Mouse (Mus musculus) layer of hippocampus, postnatal 36 days (tissue): ENCODE data around the gene Pcnx3. TPM values are rescaled to one million over a fixed set of nuclear protein-coding genes. Genes with fewer than 3 reads are reported as not detected.

Source experiments
- DNase-seq, 2 experiments: peaks; one replicate each; pipeline ENCODE4 v3.0.0; 2022
- total RNA-seq, 2 experiments: library from RNA; stranded (reverse); gene quantifications; 2 replicates each; pipeline ENCODE4 v1.2.3; 2021

Pcnx3 gene
- total RNA-seq, 2 experiments from 2014 or later, result 61.9 to 68.5 TPM

DNA sequence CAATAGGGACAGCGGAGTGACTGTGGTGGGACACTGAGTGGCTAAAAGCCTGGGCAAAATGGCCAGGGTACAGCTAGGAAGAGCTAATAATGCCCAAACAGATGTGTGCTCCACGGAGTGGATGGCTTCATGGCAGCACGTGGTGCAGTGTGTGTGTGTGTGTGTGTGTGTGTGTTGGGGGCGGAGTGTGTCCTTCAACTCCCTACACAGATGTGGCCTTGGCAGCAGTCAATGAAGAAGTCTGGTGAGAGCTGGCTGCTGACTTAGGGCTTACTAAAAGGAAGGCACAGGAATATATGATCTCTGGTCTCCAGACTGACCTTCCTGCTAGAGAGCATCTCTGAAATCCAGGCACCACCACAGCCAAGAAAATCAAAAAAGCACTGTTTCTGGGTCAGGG is 20.3 kb downstream of the Pcnx3 start:
- no peak for DNase-seq

GRCm38 (mm10) chr19:5666386-5666785 is 22.3 kb downstream of the Pcnx3 start:
- DNase-seq, result no peak

- no peak for DNase-seq
Observed at GRCm38 (mm10) chr19:5665465-5665864, 23.2 kb downstream of the Pcnx3 start.

DNA sequence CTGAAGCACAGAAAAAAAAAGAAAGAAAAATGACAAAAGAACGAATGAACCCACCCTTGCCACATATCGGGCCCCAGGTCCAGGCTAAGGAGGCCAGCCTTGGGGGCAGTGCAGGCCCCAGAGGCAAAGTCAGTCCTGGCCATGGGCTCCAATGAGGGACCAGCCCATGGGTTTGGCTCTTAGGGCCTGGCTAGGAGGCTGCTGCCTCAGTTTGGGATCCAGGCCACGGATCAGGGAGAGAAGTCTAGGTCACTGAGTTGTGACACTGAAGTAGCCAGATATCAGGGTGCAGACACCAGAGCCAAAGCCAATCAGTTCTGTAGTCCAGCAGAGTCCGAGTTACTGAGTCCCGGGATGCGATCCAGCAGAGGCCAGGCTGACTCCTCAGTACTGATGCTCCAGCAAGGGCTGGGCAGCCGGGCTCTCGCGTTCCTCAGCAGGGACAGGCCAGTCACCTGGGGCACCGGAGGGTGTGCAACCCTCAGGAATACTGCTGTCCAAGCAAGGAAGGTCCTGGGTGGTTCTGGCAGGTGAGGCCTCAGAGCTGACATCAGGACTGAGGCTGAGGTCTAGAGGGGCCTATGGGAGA is 23.9 kb downstream of the Pcnx3 start:
- no peak for DNase-seq

- peak; percentile 73 to 76 for DNase-seq
Observed at GRCm38 (mm10) chr19:5662981-5663913, 25.5 kb downstream of the Pcnx3 start, which contains the start of gene Sipa1. Gene Sipa1, minus strand, starts transcription at chr19:5663707.

DNA sequence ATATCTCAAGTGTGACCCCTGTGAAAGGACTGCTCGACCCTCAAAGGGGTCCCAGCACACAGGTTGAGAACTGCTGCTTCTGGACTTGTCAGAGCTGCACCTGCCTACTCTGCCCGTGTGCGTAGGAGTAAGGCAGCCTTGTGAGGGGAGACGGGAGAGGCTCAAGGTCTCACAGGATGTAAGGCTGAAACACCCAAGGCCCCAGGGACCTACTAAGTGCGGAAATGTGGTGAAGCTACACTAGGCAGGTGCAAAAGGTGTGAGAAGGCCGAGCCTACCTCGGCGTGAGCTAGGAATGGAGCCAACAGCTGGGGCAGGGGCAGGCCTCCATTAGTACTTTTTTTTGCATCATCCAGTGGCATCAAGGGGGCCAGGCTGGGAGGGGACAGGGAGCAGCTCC is 26.4 kb downstream of the Pcnx3 start:
- no peak for DNase-seq

DNA sequence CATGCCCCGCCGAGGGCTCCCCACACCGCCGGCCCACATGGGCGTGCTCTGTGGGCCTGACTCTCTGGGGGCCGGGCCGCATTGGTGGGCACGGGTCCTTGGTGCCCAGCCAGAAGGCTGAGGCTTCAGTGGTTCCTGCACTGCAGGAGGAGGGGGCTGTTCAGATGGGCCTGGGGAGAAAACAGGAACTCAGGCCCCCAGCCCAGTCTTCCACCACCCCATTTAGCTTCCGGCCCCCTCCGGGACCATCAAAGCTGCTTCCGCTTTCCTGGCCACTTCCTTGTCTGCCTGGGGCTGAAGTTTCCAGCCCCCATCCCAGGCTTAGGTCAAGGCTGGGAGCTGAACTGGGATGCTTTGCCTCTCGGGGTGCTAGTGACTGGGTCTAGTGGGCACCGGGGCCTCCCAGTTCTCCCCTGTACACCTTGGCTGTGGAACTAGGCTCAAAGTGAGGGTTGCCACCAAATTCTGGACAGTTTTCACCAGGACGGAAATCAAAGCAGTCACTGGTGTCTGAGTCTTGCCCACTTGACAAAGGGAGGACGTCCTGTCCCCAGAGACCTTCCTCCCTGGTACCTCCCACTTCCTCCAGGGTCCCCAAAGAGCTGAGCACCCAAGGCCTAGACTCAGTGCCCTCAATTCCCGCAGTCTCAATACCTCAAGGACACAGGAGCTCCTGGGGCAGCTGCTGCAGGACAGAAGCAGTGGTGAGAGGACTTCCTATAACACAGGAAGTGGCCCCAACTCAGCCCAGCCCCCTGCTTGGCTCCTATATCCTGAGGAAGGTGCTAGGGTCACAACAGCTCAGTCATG is 27.6 kb downstream of the Pcnx3 start:
- no peak for DNase-seq

DNA sequence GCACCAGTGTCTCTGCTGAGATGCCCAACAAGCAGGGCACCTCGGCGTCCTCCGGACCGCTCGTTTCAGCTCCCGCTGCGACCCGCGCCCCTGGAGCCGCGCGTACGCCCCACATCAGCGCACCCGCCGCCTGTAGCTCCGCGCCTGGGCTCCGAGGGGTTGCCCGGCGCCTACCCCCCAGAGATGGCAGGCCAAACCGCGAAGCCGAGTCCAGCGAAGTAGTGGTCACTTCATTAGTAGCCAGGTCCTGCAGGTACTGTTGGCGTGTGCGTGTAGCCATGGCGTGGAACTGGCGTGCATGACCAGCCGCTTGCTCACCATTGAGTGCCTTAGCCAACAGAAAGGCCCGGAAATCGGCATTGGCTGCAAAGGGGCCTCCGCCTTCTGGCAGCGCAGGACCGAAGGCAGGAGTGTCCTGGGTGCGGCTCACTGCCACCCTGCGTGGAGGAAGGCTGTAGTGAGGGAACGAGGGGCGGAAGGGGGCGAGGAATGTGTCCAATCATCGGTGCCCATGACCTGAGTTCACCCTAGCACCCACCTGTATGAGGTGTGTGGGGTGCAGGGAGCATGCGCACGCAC is 33.9 kb downstream of the Pcnx3 start:
- DNase-seq, result no peak

GRCm38 (mm10) chr19:5653969-5654719 is 34.6 kb downstream of the Pcnx3 start:
- DNase-seq, result no peak

DNA sequence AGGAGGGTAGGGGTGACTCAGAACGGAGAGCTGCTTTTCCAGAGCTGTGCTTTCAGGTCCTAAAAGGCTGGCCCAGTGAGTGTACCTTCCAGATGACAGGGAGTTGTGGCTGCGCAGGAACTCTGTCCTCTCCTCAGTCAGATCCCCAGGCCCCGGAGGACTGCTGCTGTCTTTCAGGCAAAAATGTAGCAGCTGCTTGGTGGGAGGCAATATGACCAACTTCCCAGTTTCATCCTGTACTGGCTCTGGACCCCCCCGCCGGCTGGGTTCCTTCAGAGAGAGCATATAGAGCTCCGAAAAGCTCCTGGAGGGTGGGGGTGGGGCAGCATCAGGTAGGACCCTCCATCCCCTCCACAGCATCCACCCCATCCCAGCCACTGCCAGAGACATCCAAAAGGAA is 36.1 kb downstream of the Pcnx3 start:
- no peak for DNase-seq

- DNase-seq, result no peak
Observed at GRCm38 (mm10) chr19:5651502-5652274, 37.0 kb downstream of the Pcnx3 start.

- DNase-seq, result no peak
Observed at GRCm38 (mm10) chr19:5649298-5649741, 39.4 kb downstream of the Pcnx3 start.

DNA sequence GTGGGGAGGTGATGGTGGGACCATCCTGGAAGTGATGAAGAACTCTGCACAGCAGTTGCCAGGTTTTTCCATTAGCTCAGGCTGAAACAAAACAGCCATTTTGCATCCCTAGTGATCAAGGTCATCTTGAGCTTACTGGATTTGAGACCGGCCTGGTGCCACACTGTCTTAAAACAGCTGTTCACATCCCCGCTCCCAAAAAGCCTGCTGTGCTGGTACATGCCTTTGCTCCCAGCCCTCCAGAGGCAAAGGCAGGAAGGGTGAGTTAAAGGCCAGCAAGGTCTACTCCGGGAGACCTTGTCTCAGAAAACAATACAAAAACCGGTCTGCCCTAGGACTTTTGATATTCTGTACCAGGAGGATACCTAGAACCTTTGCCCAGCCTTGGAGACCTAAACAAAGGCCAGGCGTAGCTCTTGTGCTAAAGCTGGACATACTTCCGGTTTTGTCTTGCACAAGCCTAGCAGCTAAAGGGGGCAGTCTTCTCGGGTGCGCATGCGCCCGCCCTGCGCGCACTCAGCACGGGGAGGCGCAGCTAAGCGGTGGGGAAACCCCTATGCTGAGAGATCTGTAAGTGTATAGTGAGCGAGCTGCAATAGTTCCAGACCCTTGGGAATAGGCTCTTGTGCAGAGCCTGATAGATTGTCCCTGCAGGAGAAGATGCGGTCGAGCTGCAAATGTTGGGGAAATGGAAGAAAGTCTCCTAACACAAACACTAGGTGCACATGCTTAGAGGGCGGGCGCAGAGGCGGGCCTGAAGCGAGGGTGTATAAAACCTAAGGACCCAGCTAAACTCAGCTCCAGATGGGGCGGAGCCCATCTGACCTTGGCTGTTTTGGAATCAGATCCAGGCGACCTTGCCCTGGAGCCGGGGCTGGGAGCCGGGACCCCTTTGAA is 40.1 kb downstream of the Pcnx3 start:
- DNase-seq, result peak; percentile 79 to 80

GRCm38 (mm10) chr19:5647791-5648190 is 40.9 kb downstream of the Pcnx3 start:
- no peak for DNase-seq

DNA sequence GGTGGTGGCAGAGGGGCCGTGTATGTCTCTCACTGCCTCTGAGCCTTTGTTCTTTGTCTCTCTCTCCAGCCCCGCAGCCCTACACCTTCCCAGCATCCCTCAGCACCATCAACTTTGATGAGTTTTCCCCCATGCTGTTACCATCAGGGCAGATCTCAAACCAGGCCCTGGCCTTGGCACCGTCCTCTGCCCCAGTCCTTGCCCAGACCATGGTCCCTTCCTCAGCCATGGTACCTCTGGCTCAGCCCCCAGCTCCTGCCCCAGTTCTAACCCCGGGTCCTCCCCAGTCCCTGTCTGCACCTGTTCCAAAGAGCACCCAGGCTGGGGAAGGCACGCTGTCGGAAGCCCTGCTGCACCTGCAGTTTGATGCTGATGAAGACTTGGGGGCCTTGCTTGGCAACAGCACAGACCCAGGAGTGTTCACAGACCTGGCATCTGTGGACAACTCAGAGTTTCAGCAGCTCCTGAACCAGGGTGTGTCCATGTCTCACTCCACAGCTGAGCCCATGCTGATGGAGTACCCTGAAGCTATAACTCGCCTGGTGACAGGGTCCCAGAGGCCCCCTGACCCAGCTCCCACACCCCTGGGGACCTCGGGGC is 41.9 kb downstream of the Pcnx3 start:
- DNase-seq, result no peak

- no peak for DNase-seq
Observed at GRCm38 (mm10) chr19:5645280-5645679, 43.4 kb downstream of the Pcnx3 start.

GRCm38 (mm10) chr19:5641641-5642040 is 47.1 kb downstream of the Pcnx3 start:
- DNase-seq, result no peak

GRCm38 (mm10) chr19:5641021-5641420 is 47.7 kb downstream of the Pcnx3 start:
- DNase-seq, result no peak

DNA sequence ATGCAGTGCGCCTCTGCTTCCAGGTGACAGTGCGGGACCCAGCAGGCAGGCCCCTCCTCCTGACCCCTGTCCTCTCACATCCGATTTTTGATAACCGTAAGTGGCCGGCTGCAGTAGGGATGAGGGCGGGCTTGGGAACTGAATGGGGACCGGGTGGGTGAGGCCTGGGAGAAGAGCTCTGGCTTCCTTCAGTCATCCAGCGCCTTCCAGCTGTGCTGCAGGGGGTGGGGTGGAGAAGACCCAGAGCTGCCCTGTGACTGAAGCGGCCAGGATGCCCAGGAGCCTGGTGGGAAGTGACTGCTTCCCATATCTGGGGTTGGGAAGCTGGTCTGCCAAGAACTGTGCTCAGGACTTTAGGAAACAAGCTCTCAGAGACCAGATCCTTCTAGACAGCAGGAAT is 48.4 kb downstream of the Pcnx3 start:
- no peak for DNase-seq
